Mouse (Mus musculus) gonadal fat pad, adult 2 months (tissue): ENCODE data around the gene Krt26. TPM values are rescaled to one million over a fixed set of nuclear protein-coding genes. Genes with fewer than 3 reads are reported as not detected.

Experiments
- DNase-seq: peaks from one replicate; pipeline ENCODE4 v3.0.0-alpha.2; 2012; ENCODE audit warnings: low read depth
- polyA plus RNA-seq: library from polyadenylated mRNA; depleted of rRNA; stranded (reverse); fragments of >200 nt; gene quantifications from 2 replicates; pipeline ENCODE4 v1.2.3, GENCODE M21; 2012; rRNA removed

The Krt26 gene
- not detected in 2 replicates for polyA plus RNA-seq

DNA sequence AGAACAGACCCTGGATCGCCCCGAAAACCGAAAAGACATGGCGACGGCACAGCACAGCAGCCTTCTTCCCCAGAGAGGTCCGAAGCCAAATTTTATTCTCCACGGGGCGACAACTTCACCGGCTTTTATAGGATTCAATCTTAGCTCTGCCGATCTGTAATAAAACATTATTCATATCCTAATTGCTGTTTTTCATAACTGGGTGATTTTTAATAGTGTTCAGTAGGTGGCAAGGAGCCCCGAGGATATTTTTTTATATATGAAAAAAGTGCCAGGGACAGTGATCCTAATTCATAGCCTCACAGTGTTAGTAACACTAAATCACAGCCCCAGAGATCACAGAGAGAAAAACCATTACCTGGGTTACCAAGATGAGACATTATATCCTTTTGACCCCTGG is at the start of gene Krt26:
Gene Krt26, minus strand, starts transcription at position 101 of the 400 bp plus-strand sequence.
- no peak for DNase-seq

DNA sequence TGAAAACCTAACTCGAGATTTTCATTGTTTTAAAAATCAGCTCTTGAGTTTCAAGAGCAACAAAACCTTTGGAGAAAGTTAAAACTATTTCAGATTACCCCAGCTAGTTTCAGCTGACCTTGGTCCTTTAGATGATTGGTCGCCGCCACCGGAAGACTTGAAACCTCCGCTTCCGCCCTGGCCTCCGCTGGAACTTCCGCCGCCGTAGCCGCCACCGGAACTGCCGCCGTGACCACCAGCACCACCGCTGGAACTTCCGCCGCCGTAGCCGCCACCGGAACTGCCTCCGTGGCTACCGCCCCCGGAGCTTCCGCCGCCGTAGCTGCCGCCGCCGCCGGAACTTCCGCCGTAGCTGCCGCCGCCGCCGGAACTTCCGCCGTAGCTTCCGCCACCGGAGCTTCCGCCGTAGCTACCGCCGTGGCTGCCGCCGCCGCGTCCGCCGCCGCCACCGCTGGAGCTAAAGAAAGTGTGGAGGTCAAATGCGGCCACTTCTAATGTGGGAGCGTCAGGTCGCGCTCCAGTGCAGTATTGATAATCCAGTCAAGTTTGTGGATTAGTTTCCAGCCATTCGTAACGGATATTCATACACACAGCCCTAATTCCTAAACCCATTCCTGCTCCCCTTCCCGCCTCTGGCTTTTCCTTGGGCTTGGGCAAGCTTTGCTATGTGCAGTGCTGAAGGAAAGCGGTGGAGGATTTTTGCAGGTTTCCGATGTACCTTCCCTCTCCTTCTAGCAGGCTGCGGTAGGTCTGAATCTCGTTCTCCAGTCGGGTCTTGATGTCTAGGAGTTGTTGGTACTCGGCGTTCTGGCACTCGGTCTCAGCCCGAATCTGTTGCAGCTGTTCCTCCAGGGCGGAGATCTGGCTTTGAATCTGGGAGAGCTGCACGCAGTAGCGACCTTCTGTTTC is 48.3 kb upstream of the Krt26 start:
- no peak for DNase-seq

DNA sequence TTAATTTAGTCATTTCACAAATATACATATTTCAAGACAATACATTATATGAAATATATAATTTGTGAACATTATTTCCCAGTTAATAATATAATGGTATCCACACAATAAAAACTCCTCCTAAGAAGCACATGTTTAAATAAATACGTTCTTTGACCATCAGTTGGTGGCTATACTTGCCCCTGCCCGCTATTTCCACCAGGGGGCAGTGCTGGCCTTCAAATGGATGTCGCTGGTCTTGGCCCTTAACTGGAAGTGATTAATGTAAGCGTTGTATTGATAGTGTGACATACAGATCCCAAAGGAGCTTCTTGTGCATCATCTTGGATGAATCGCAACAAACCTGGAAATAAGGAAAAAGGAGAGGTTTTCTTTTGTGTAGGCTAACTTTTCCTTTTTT is 41.8 kb upstream of the Krt26 start:
- DNase-seq: no peak

DNA sequence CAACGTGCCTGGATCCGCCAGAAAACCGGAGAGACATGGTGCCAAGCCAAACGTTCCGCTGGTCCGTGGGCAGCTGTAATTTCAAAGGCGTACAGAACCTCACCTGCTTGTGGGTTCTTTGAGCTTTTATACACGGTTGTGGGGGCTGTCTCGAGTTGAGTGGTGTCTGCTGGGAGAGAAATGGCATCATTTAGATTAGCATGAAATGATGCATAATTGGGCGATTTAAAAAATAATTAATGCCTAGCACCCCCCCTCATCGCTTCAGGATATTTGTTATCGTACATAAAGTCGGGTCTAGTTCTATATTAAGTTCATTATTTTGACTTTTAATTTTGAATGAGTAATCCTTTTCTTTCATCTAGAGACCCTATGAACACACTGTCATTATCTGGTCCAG is 37.0 kb upstream of the Krt26 start, which contains the start of gene Krt28:
Gene Krt28, minus strand, starts transcription at position 101 of the 400 bp plus-strand sequence.
- no peak for DNase-seq

DNA sequence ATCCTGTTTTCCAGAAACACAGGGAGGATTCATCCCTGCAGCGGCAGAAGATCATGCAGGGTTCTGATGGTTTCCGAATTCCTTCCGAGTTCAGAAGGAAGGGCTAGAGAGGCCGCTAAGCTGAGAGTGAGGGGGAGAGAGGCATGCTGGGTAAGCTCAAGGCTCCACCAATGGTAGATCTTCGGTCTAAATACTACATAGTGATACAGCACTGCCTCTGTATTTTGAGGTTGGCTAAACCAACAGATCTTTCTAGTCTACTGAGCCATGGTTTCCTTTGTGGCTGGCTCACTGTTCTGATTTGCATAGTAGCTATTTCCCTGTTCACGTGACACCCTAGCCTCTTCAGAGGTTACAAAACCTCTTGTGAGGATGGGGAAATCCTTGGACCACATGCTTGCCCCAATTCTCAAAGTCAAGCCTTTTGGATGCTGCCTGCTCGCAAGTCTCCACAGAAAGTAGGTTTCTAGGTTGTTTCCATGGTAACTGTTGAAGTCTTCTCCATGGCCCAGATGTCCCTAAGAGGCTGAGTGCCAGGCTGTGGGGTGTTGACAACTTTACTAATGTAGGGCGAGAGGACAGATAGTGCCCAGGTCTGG is 32.2 kb upstream of the Krt26 start:
- DNase-seq: no peak

DNA sequence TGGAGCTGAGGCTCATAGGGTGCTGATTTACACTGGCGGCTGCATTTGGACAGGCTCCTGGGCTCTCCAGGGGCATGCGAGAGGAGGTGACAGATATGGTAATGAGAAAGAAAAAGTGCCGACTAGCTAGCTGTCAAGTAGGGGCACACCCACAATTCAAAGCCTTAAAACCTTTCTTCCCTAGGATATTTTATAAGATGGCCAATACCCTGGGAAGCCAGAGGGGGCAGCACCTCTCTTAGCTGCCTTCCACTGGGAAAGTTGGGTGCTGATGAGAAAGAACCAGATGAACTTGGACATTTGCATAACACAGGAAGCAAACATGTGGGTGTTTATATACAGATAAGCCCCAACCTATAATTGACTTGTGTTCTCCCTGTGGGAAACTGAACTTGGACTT is 31.5 kb upstream of the Krt26 start:
- DNase-seq: no peak

DNA sequence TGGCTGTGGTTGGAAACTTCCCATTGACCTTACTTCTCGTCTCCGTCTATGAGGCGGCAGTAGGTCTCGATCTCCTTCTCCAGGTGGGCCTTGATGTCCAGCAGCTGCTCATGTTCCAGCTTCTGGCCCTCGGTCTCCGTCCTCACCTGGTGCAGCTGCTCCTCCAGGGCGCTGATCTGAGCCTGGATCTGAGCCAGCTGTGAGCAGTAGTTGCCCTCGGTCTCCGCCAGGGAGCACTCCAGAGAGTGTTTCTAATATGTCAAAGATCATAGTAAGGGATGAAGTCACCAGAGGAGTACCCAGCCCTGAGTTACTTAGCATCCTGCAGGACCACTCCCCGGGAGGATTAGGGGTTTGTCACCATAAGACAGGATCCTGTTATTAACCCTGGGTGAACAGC is 29.0 kb upstream of the Krt26 start:
- DNase-seq: no peak

DNA sequence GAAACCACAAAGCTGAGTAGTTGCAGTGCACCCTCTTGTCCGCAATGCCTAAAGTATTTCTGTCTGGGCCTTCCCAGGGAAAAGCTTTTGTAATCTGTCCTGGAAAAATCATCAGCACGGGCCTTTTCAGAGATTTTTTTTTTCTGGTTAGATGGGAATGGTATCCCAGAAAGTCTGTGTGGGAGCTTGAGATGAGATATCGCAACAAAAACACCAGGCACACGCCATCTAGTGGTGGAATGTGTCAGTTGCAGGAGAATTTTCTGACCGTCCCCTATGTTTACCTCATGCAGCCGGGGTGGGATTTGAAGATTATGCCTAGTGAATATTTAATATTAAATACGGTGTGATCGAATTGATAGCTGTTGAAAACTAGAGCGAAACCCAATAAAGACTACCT is 26.6 kb upstream of the Krt26 start:
- DNase-seq: no peak

DNA sequence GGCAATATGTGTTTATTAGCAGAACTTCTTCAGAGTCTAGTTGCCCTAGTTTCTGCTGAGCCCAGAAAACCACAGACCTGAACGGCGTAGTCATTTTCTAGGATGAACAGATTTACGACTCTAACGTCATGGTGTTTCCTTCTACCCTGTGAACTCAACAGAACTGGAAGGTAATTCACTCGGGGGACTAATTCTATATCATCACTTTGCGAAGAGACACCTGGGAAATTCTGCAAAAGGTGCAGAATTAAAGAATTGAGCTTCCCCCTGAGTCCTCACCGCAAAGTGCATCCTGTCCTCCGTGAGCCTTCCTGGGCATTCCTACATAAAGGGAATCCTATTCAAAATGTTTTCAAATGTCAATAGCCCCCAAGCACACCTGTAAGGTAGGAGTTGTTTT is 23.7 kb upstream of the Krt26 start:
- DNase-seq: no peak

DNA sequence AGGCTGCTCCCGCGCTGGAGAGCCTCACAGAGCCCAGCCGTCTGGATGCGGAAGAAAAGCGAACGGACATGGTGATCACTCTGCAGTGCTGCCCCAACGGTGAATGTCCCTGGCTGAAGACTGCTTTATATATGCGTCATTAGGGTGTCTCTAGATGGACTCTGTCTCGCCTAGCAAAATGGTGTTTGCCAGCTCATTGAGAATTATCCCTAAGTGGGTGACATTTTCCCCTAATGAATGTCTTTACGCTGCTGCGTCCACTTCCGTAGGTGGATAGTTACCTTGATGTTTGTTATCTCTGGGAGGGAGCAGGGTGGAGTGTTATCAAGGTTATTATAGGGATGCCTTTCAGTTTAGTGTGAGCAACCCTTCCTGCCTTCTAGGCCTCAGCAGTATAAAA is 13.2 kb upstream of the Krt26 start, which contains the start of gene Krt27:
Gene Krt27, minus strand, starts transcription at position 101 of the 400 bp plus-strand sequence.
- DNase-seq: no peak

DNA sequence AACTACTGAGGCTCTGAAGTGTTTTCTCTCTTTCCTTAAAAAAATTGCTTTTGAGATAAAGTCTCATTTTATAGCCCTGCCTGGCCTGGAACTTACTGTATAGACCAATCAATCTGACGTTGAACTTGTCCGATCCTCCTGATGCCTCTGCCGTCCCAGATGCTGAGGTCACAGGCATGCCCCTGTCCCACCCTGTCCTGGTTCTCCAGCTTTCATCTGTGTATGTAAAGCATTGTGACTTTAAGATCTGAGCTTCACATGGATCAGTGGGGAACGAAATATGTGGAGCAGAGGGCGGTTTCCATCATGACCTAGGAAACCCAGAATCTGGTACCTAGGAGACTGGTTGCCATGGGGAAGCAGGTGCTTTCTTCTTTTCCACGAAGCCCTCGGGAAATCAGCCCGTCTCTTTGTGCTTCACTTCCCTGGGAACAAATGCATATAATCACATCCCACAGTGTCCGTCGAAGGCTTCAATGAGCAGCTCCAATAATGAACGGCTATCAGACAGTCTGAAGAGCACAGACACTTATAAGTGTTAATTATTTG is 1.6 kb upstream of the Krt26 start:
- no peak for DNase-seq

DNA sequence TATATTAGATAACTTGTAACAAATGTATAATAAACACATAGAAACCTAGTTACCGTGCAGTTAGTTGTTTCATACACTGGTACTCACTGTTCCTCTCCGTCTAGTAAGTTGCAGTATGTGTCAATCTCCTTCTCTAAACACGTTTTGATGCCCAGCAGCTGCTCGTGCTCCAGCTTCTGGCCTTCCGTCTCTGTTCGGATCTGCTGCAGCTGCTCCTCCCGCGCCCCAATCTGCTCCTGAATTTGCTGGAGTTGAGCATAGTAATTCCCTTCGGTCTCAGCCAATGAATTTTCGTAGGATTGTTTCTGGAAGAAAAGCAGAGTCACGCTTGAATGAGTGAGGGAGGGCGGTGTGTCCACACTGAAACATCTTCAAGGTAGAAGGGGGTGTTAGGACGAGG is 4.3 kb downstream of the Krt26 start:
- no peak for DNase-seq

DNA sequence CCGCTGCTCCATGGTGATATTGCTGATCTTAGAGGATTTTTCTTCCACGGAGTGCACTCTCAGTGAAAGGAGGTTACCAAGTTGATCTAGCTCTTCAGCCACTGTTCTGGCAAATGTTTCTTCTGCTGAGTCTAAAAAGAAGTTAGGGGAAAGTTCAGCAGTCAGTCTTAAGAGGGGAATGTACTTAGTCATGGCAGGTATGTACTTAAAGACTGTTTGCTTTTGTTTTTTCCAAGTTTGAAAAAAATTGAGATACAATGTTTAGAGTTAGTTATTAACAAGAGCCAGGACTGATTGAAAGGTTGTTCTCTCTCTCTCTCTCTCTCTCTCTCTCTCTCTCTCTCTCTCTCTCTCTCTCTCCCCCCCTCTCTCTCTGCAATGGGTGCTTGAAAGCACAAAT is 8.1 kb downstream of the Krt26 start:
- no peak for DNase-seq

DNA sequence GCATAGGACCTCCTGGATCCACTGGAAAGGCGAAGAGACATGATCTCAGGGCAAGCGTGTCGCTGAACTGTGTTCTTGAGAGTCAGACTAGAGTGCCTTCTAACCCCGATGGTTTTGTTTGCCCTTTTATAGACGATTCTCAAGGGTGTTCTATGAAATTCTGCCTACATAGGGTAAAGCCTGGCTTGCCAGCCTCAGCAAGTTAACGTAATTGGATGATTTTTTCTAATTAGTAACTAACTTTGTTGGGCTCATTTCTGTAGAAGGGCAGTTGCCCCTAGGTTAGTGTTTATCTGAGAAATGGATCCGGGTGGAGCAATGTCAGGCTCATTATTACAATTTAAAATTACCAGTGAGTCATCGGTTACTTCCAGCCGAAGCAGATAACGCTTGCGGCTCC is 14.9 kb downstream of the Krt26 start, which contains the start of gene Krt25:
Gene Krt25, minus strand, starts transcription at position 101 of the 400 bp plus-strand sequence.
- DNase-seq: no peak

DNA sequence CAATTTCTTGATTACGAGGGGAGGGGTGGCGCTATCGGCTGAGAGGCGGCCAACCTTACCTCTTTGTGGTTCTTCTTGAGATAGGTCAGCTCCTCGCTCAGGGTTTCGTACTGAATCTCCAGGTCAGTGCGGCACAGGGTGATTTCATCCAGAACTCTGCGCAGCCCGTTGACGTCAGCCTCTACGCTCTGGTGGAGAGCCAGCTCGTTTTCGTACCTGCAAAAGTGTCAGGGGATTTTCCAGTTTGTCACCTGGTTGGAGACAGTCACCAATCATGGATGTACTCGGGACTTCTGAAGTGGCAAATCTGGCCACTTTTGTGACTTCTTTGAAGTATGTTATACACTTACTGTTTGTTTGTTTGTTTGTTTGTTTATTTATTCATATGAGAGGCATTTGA is 16.7 kb downstream of the Krt26 start:
- DNase-seq: no peak

DNA sequence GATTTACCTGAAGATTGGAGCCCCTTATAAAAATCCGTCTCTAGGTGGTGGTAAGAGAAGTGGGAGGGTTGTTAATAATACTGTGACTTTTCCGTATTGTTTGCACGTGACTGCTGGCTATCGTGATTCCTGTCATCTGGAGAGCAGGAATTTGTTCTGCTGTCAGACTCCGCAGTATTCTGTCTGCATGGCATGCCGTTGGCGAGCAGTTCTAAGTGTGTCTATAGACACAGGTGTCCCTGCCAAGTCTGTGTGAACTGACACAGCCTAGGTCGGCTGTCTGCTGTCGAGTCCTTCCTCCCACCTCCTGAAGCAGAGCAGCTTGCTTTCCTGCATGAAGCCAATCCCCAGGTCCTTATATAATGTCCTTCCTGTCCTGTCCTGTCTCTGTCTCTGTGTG is 18.6 kb downstream of the Krt26 start:
- DNase-seq: no peak

DNA sequence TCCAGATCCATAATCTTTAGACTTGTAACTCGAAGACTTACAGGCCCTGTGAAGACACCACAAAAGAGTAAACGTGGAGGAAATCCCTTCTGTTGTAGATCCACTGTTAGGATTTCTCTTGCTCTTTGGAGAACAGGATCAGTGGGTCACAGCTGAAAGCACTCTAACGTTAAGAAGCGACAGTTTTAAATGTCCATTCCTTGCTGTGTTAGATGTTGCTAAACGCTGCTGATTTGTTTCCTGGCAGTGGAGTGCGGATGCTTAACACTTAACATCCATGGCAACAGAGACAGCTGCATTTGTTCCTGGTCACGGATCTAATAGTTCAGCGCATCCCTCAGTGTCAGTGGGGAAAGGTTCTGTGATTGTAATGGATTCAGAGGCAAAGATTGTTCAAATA is 21.2 kb downstream of the Krt26 start:
- no peak for DNase-seq

DNA sequence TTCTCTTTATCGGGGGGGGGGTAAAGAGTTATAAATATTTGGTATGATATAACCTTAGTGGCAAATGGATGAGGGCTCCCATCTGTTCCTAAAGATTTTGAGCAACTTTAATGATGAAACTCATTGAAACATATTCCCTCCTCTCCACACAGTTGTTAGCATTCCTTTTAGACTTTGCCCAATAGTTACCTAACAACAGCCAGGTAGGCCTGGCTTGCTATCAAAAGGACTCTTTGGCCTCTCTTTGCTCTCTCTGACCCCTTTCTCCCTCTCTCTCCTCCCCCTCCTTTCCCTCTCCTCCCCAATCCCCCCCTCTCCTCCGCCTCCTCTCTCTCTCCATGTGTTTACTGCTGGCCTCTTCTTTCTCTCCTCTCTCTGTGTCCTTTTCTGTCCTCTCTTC is 23.2 kb downstream of the Krt26 start:
- no peak for DNase-seq

DNA sequence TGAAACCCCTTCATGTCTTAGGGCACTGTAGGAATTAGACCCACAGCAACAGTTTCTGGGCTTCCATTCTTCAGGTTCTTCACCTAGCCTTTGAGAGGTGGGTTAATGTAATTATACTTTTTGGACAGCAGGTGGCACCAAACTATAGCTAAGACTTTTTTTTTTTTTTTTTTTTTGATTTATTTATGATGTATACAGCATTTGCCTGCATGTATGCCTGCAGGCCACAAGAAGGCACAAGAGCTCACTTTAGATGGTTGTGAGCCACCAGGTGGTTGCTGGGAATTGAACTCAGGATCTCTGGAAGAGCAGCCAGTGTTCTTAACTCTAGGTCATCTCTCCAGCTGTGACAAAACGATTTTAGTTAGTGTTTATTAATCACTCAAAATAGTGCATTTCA is 26.9 kb downstream of the Krt26 start:
- DNase-seq: no peak

DNA sequence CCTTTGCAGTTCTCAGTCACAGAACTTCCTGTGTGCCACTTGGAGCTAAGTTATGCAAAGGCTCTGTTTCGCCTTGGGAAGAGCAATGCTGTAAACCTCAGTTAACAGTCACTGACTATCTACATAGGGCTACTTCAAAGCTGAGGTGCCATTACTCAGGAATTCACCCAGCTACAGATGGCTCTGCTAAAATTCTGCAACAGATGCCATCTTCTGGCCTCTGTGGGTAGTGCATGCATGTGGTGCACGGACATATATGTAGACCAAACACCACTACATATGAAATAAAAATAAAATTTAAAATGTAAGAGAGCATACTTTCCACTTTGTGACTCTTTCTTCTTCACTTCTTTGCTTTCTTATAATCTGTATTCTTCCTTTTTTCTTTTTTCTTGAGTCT is 30.2 kb downstream of the Krt26 start:
- DNase-seq: no peak

DNA sequence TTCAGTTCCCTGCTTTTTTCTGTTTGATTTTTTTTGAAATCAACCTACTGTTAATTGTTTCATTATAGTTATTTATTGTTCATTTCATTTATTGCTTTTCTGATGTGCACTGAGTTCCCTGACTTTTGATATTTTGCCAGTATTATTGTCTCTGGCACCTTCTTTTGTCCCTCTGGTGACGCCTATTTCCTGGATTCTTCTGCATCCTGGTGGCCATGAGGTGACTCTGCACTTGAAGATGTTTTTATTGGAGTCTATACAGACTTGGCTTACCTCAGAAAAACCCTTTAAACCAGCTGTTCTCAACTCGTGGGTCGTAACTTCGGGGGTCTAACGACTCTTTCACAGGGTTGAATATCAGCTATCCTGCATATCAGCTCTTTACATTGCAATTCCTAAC is 42.7 kb downstream of the Krt26 start:
- no peak for DNase-seq

DNA sequence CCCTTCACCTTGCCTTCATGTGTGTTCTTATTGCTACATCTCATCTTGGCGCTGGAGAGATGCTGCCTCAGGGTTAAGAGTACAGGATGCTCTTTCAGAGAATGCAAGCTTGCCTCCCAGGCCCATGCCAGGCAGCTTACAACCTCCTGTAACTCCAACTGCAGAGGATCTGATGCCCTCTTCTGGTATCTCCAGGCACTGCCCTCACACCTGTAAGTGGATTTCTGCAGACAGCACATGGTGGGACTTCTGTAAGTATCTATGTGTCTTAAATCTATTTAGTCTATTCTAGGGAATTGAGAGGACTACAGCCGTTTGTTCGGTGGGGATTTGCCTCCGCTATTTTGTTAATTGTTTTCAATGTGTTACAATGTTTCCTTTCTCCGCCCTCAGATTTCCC is 44.9 kb downstream of the Krt26 start:
- DNase-seq: no peak

DNA sequence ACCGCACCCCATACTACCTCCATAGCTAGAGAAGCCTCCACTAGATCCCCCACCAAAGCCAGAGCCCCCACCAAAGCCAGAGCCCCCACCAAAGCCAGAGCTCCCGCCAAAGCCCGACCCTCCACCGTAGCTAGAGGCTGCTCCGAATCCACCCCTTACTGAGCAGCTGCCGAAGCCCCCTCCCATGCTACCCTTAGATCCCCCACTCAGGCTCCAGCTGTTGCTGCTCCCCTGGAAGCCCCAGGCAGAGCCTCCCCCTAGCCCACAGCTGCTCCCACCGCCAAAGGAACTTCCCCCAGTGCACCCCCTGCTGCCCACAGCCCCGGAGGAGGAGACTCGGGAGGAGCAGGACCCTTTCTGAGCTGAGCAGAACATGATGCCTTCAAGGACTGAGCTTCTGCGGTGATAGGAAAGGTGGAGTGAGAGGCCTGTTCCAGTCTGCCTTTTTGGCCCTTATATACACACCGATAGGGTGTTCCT is 52.9 kb downstream of the Krt26 start, which contains the start of gene Krt24:
Gene Krt24, minus strand, starts transcription at position 430 of the 480 bp plus-strand sequence.
- no peak for DNase-seq
